Mouse (Mus musculus): Measurements from ENCODE around the gene Ly6g6c.

Ly6g6c gene

GRCm38 (mm10) chr17:35108097-35108496 is 42.9 kb downstream of the Ly6g6c start, which contains the start of gene Ly6g5c:
Gene Ly6g5c (plus strand): TSS chr17:35108279.
- no peak for DNase-seq (ENCODE audit: low spot score in 2 of 2)

GRCm38 (mm10) chr17:35111774-35112173 is 46.6 kb downstream of the Ly6g6c start:
- DNase-seq (ENCODE audit: low spot score in 2 of 2), result no peak

GRCm38 (mm10) chr17:35115046-35116019 is 50.1 kb downstream of the Ly6g6c start, which contains the start of gene Ly6g5b:
Gene Ly6g5b (minus strand): TSS chr17:35115428.
- no peak for DNase-seq (ENCODE audit: low spot score in 2 of 2)
